In genomic region chr6:142756507-142757333, GRCm38 (mm10) we compare ENCODE assay signal across 8 mouse cellular contexts. TPM values are rescaled to one million over a fixed set of nuclear protein-coding genes. Genes with fewer than 3 reads are reported as not detected.
DNase-seq lines count a peak whose midpoint lies in the region; ATAC-seq lines count a peak whose summit lies in the region.

TSS of gene Cmas (plus strand) at chr6:142756686.

- intact Hi-C loops in left cerebral cortex, postnatal 10 days (cut with DNase I) = no loop called here

- DNase-seq in adipocyte (ENCODE audit: low spot score) = peak; percentile 82
- DNase-seq in embryo, embryonic 10 days (ENCODE audit: low spot score) = peak; percentile 92
- DNase-seq in gastrocnemius, postnatal 10 days = peak; percentile 87
- peak; percentile 89 to 95 for DNase-seq in left cerebral cortex, postnatal 10 days (ENCODE audit: extremely low spot score in 1 of 2, low spot score in 2 of 2)
- DNase-seq in right cerebral cortex, postnatal 25 days = peak; percentile 92
- DNase-seq in urinary bladder, postnatal 4 days (ENCODE audit: low spot score in 2 of 2) = peak; percentile 83 to 90

- peak; percentile 81 for ATAC-seq in inflammation-experienced regulatory T-cells, adult 6 months
- peak; percentile 76 for ATAC-seq in megakaryocyte-erythroid progenitor cell, adult 5-6 weeks (replicated peaks; ENCODE audit: low FRiP score, low TSS enrichment, poor library complexity, severe bottlenecking)

RNA-seq across cellular contexts. Expression of gene Cmas, which starts in this region (rescaled TPM):
- 10 to 100 TPM; 29.6 to 34.2 TPM for total RNA-seq in gastrocnemius, postnatal 10 days (2021)
- 10 to 100 TPM; 10.9 to 14.3 (median 11.7) TPM for polyA plus RNA-seq in inflammation-experienced regulatory T-cells, adult 6 months (2017; shearing (Covaris generic))
- total RNA-seq in left cerebral cortex, postnatal 10 days (2021) = 100 to 1,000 TPM; 141 to 143 TPM
- total RNA-seq in megakaryocyte-erythroid progenitor cell, adult 5-6 weeks (2014; fragmentation: Nextera tagmentation) = 56.9 and 59.1 TPM in 2 replicates
- 49.5 and 84.8 TPM in 2 replicates for total RNA-seq in megakaryocyte-erythroid progenitor cell, adult 5-6 weeks (2017)

Comparison
In these comparisons a context has a peak if more than half of its experiments do, and no peak if none do; other contexts are left out.
1. Peak in every context shown above with its lines: DNase-seq and ATAC-seq.